Mouse (Mus musculus) brain, adult 2 months (tissue): ENCODE measurements at regions not wholly inside any gene's neighbourhood (a gene's known extent, or its start where the extent isn't known, plus 50 kb on each side); places are given as distances from the start of the nearest gene placed in this dataset.

Source experiments
- DNase-seq: peaks from one replicate; pipeline ENCODE4 v3.0.0; 2011; ENCODE audit warnings: low read depth, low spot score

DNA sequence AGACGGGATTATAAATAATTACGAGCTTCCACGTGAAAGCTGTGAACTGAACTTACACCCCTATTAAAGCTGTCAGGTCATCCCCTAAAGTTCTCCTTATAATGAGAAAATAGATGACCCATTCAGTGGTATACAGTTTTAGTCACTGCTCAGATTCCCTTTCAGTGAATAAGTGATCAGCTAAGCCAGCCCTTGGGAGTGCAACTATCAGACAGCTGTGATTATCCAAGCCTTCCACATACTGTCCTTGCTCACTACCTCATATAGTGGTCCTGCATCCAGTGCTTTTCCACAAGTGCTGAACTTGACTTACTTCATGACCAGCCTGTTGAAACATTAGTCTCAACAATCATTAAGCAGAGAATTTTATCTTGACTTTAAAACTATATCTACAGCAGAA lies 131.2 kb upstream of the Tle1 start:
- DNase-seq: no peak

DNA sequence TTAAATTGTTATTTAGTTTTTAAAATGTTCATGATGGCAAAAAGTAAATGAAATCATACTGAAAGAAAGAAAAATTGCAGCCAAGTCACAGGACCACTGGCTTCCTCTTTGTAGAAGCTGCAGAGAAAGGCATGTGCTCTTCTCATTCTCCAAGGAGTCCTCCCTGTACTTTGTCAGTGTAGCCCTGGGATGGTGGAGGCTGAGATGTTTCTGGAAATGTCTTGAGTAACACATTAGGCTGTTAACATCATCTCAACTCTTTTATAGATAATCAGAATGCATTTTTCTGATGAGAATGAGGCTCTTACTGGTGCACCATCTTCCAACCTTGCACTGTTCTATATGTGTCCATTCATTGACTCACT lies 128.3 kb upstream of the Tle1 start:
- no peak for DNase-seq

DNA sequence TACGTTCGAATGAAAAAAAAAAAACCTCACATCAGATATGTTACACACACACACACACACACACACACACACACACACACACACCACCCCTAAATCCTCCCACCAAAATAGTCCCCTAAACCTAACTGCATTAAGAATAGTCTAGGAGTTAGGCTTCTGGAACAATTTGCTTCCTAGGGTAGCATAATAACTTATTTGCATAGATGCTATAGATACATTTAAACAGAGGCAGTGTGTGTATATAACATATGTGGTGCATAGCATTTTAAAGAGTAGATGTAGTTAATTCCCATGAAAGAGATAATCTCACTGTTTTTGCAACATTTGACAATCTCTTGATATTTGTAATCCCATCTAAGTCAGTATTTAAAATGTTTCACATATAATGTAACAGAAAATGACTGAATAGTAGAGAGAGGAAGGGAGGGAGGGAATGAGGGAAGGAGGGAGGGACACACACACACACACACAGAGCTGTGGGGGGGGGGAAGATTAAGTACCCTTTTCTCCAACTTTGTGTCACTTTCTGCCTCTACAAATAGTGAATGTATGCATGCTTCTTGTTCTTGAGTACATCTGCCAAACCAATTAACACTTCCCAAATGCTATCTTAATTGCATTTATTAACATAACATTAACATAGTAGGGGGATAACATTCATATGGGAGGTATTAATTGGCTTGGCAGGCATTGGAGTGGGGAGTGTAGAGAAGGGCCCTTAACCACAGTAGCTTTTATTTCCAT lies 127.7 kb upstream of the Tle1 start:
- DNase-seq: no peak

DNA sequence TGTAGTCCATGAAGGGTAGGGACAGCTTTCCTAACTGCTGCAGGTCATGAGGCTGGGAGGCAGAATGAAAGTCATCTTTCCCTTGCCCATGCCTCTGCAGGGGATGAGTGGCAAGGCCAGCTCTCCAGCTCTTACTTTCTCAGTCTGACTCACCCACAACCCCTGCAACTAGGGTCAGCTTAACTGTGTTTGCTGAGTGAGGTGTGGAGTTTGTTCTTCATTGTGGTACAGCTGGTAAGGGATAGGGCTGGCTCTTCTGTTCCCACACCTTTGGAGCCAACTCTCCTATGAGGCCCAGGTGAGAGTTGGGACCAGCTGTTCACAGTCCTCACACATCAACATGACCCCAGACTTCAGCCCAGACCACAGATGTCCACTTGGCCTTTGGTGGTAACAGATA lies 124.2 kb upstream of the Tle1 start:
- no peak for DNase-seq

DNA sequence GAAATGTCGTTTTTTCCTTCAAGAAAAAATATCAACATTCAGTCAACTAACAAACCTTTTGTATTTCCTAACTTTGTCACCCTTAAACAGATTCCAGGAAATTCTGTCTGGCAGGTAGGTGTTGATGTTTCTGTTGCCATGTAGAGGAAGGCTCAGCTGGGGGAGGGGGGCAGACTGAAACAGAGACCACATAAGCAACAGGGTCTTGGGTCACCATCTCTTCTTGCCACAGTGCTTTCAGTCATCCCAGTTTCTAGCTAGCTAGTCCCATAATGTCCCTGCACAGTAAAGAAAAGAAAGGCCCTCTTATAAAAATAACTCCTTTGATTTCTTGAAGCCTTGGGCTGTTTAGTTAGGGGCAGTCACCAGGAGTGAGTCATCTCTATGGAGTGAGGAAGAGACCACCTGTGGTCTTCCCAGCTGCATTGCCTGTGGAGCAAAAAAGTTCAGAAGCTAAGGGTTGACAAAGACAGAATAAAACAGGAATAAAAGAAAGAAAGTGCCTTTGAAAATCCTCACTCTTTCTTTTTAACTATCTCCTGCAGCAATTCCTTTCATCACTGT lies 84.5 kb upstream of the Tle1 start:
- DNase-seq: peak; percentile 20

DNA sequence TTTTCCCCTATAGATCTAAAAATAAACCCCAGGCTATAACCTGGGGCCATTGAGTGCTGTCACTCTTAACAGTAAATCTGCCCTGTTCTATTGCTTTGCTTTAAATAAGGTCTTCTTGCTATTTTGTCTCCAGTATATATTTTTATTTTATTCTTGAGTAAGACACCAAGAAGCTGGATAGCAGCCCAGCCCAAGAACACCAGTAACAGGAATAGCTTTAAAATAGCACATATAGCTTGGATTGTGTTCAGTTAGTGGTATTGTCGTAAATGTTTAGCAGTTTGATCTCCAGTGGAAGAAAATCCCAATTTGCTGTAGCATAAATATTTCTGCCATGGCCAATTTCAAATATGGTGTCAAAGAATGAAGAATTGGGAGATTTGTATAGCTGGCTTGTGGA lies 49.8 kb upstream of the Tle1 start:
- peak; percentile 59 for DNase-seq
